In the genomic region with DNA sequence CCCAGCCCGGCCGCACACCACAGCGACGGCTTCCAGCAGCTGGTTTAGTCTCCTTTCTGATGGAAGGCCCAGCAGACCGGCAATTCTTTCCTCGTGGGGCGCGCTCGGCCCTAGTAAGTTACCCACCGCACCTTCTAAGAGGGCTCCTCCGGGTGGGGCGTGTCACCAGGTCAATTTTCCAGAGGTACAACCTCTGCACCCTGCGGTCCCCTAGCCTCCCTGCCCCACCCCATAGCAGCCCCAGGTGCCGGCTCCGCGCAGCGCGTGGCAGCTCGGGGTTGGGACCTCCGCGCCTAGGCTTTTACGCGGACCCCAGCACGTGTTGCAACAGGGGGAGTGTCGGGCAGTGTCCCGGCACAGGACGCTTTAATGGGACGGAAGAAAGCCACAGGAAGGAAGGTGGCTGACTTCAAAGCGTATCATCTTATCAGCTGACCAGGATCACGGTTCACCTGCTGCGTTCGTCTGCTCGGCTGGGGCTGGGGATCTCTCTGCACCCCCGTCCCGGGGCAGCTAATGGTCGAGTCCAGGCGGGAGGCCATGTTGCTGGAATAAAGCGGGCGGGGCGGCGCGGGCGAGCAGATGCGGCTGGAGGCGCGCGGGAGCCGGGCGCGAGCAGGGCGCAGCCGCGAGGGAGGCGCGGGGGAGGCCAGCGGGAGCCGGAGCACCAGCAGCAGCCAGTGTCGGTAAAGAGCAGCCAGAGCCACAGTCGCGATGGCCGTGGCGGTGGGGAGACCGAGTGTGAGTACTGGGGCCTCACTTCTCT, we compare ENCODE assay signal across 8 mouse cellular contexts. TPM values are rescaled to one million over a fixed set of nuclear protein-coding genes. Genes with fewer than 3 reads are reported as not detected.
DNase-seq lines count a peak whose midpoint lies in the region; ATAC-seq and TF ChIP-seq lines count a peak whose summit lies in the region.

A gene (plus strand): TSS at position 581 of the 766 bp plus-strand sequence.

- peak; percentile 82 for ATAC-seq in cerebellum, adult (ENCODE audit: insufficient number of reproducible peaks, low FRiP score, low TSS enrichment)
- ATAC-seq in forebrain, embryonic 14.5 days: peak; percentile 91
- peak; percentile 93 for ATAC-seq in neural tube, embryonic 15.5 days (ENCODE audit: low FRiP score)

- peak within 1 kb of the TSS; percentile 17 for H3K27ac ChIP-seq in ES-Bruce4 (ENCODE audit: insufficient read depth, low read length)
- peak within 1 kb of the TSS; percentile 96 for H3K27ac ChIP-seq in forebrain, embryonic 14.5 days (ENCODE audit: low read depth, low read length)
- H3K27ac ChIP-seq in neural tube, embryonic 15.5 days (replicated peaks): peak within 1 kb of the TSS; percentile 97

- H3K4me3 ChIP-seq in ES-Bruce4 (ENCODE audit: low read depth, low read length): peak within 1 kb of the TSS; percentile 70
- peak within 1 kb of the TSS; percentile 83 for H3K4me3 ChIP-seq in forebrain, embryonic 14.5 days (ENCODE audit: low read depth, low read length)
- H3K4me3 ChIP-seq in neural tube, embryonic 15.5 days (replicated peaks): peak within 1 kb of the TSS; percentile 90

- 0 out of 2 replicates have a peak, but pooled peaks have one; percentile 1 for TF ChIP-seq EP300 in ES-Bruce4 (IDR thresholded peaks at IDR 0.05; ENCODE audit: insufficient read depth, low read depth, low read length)

- peak; percentile 47 for TF ChIP-seq POLR2A in ES-Bruce4 (IDR thresholded peaks at IDR 0.05; ENCODE audit: insufficient read depth, low read length)

- no peaks in the 10 kb centered on the region for H3K36me3 ChIP-seq in ES-Bruce4 (ENCODE audit: control insufficient read depth, insufficient read depth, low read length, poor library complexity, severe bottlenecking)
- H3K36me3 ChIP-seq in forebrain, embryonic 14.5 days (ENCODE audit: control insufficient read depth, insufficient read depth, low read length): no peaks in the 10 kb centered on the region
- H3K36me3 ChIP-seq in neural tube, embryonic 15.5 days: no peaks in the 10 kb centered on the region

- WGBS in forebrain, embryonic 14.5 days: under 1% methylated on average over 63 of the region's 63 CpGs
- under 1% methylated on average over 63 of the region's 63 CpGs for WGBS in neural tube, embryonic 15.5 days

- H3K9me3 ChIP-seq in ES-Bruce4 (replicated peaks; ENCODE audit: control insufficient read depth, insufficient read depth, low read length, poor library complexity, severe bottlenecking): no peaks in the 10 kb centered on the region
- H3K9me3 ChIP-seq in forebrain, embryonic 14.5 days (replicated peaks; ENCODE audit: control insufficient read depth, low read length): no peaks in the 10 kb centered on the region
- H3K9me3 ChIP-seq in neural tube, embryonic 15.5 days (replicated peaks): no peaks in the 10 kb centered on the region

- no peak for TF ChIP-seq CTCF in ES-Bruce4 (IDR thresholded peaks at IDR 0.05; ENCODE audit: low read depth, low read length)

- peak within 1 kb of the TSS; percentile 94 for H3K4me2 ChIP-seq in forebrain, embryonic 14.5 days (ENCODE audit: low read length)
- peak within 1 kb of the TSS; percentile 90 for H3K4me2 ChIP-seq in neural tube, embryonic 15.5 days

- peaks cover 2% of the 10 kb centered on the region for H3K4me1 ChIP-seq in ES-Bruce4 (ENCODE audit: control insufficient read depth, insufficient read depth, low read length)
- peaks cover 44% of the 10 kb centered on the region for H3K4me1 ChIP-seq in forebrain, embryonic 14.5 days (ENCODE audit: control insufficient read depth, insufficient read depth, low read length)
- peaks cover 48% of the 10 kb centered on the region for H3K4me1 ChIP-seq in neural tube, embryonic 15.5 days

- H3K9ac ChIP-seq in ES-Bruce4 (ENCODE audit: low read depth, poor library complexity, severe bottlenecking): peak within 1 kb of the TSS; percentile 93
- H3K9ac ChIP-seq in forebrain, embryonic 14.5 days (ENCODE audit: low read length): peak within 1 kb of the TSS; percentile 90
- H3K9ac ChIP-seq in neural tube, embryonic 15.5 days (replicated peaks): peak within 1 kb of the TSS; percentile 87

- intact Hi-C loops in heart, postnatal 14 days (cut with DNase I): loop anchor here (1.0 to 5.0 kb wide), 5 partner anchors 44 to 174 kb away; a partner anchor contains a TSS

- no peaks in the 10 kb centered on the region for H3K27me3 ChIP-seq in ES-Bruce4 (ENCODE audit: control insufficient read depth, insufficient read depth, low read length, poor library complexity, severe bottlenecking)
- no peaks in the 10 kb centered on the region for H3K27me3 ChIP-seq in forebrain, embryonic 14.5 days (replicated peaks; ENCODE audit: control insufficient read depth, insufficient read depth, low read length)
- H3K27me3 ChIP-seq in neural tube, embryonic 15.5 days (replicated peaks): no peaks in the 10 kb centered on the region

- peak; percentile 95 for DNase-seq in forebrain, embryonic 14.5 days (ENCODE audit: low spot score)
- peak; percentile 95 for DNase-seq in heart, postnatal 14 days
- peak; percentile 94 for DNase-seq in layer of hippocampus, adult 11-12 months (ENCODE audit: low spot score)
- DNase-seq in lung, adult 18-20 months: peak; percentile 91 to 93
- DNase-seq in testis, postnatal 14 days (ENCODE audit: low spot score): peak; percentile 88

RNA-seq across cellular contexts. Expression of the gene that starts here (rescaled TPM):
- polyA plus RNA-seq in ES-Bruce4 (2011; ENCODE audit: insufficient read depth, insufficient read length, low read depth, missing spikeins): 187 and 194 TPM in 2 replicates
- polyA plus RNA-seq in forebrain, embryonic 14.5 days (2014; fragmentation: Nextera tagmentation; extraction: Ambion mirVana): 149 and 167 TPM in 2 replicates
- total RNA-seq in heart, postnatal 14 days (2021): 10 to 100 TPM; 48.7 to 54.9 TPM
- polyA plus RNA-seq in neural tube, embryonic 15.5 days (2015; fragmentation: Nextera tagmentation; extraction: Ambion mirVana): 134 and 140 TPM in 2 replicates

Comparison
In these comparisons a context has a peak if more than half of its experiments do, and no peak if none do; other contexts are left out.
1. Peak in every context shown above with its lines: DNase-seq, ATAC-seq, H3K4me3 ChIP-seq and H3K27ac ChIP-seq.
2. H3K27ac ChIP-seq: peak in every context shown above with its lines; median percentile 97 in neural tube, embryonic 15.5 days; 96 in forebrain, embryonic 14.5 days; 17 in ES-Bruce4.